Mouse (Mus musculus): ENCODE results near the gene Cryzl1. TPM values are rescaled to one million over a fixed set of nuclear protein-coding genes. Genes with fewer than 3 reads are reported as not detected.

Gene Cryzl1
- polyA plus RNA-seq, 1 experiment from 2014 or later, result 71.2 TPM

DNA sequence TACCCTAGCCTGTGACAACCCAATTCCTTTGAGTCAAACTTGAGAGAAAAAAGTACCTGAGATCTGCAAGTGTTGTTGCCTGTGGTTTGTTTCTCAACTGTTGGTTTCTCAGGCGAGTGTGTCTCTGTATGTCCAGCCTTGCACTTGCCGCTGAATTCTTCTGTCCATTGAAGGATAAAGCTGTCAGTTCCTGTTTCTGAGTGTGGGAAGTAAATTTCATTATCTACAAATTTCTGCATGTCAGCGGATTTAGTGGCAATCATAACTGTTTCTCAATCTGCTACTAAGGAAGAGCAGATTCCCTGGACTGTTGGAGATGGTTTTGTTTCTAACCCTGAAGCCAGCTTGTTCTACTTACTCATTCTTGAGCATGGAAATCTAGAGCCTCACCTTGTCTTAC is 33.0 kb upstream of the Cryzl1 start:
- Histone ChIP-seq H3K36me3 (peaks cover 14% of the 10 kb centered on the region), H3K9me3 (replicated peaks) (no peaks in the 10 kb centered on the region), H3K4me3 (no peak overlapping the region), H3K27ac (replicated peaks) (no peak overlapping the region), H3K4me1 (peaks cover 48% of the 10 kb centered on the region), H3K27me3 (ENCODE audit: low read depth, poor library complexity, severe bottlenecking) (no peaks in the 10 kb centered on the region)
- DNase-seq (ENCODE audit: low spot score), result no peak
- WGBS, result 88% methylated on average over 3 of the region's 3 CpGs

DNA sequence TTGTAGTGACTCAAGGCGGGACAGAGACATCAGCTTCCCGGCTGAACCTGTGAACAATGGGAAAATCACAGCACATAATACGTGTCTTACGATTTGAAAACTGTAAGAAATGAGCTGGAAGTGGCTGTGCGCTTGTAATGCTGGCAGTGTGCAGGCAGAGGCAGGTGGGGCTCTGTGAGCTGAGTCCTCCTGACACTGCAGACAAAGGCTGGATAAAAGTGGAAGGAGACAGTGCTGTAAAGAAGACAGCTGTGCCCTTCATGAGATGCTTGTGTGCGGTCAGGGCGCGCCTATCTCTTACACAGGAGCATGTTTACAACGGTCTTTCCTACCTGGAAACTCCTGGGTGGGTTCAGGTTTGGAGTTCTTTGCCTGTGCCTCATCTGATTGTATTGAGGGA is 32.4 kb upstream of the Cryzl1 start:
- 95% methylated on average over 9 of the region's 9 CpGs for WGBS
- no peak for DNase-seq (ENCODE audit: low spot score)
- Histone ChIP-seq H3K4me1 (peaks cover 42% of the 10 kb centered on the region), H3K27ac (replicated peaks) (no peak overlapping the region), H3K9me3 (replicated peaks) (no peaks in the 10 kb centered on the region), H3K36me3 (peaks cover 20% of the 10 kb centered on the region), H3K27me3 (ENCODE audit: low read depth, poor library complexity, severe bottlenecking) (no peaks in the 10 kb centered on the region), H3K4me3 (no peak overlapping the region)

DNA sequence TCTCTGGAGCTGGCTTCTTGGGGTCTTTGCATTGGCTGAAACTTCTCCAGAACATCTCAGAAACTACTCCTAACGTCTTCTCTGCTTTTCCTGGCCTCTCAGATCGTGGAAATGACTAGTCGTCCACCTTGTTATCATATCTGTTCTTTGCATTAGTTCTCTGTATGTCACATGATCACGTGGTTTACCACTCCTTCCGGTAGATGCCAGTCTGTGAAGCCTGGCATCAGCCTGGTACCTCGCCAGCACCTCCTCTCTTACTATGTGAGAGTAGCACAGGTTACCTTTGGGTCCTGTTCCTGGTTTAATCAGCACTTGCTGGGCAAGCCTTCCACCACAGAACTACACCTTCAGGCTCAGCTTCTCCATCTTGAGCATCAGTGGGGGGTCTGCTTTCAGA is 26.2 kb upstream of the Cryzl1 start:
- Histone ChIP-seq H3K4me1 (peaks cover 6% of the 10 kb centered on the region), H3K36me3 (peaks cover 30% of the 10 kb centered on the region), H3K27me3 (ENCODE audit: low read depth, poor library complexity, severe bottlenecking) (no peaks in the 10 kb centered on the region), H3K9me3 (replicated peaks) (no peaks in the 10 kb centered on the region), H3K4me3 (no peak overlapping the region), H3K27ac (replicated peaks) (no peak overlapping the region)
- DNase-seq (ENCODE audit: low spot score), result no peak
- WGBS, result 92% methylated on average over 6 of the region's 6 CpGs

DNA sequence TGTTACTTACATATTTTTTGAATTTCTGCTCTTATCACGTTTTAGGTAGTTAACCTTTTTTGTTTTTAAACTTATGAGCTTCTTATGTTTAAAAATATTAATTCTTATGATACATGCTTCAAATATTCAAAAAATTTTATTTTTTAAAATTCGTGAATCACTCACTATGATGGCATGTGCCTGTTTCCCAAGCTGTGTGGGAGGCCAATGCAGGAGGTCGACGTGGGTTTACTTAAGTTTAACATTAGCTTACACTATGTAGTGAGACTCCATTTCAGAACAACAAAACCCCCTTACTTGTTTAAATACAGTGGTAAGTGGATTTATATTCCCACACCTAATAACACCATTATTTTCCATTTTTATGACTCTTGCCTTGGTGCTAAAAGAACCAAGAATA is 24.8 kb upstream of the Cryzl1 start:
- WGBS, result 91% methylated on average over 4 of the region's 4 CpGs
- Histone ChIP-seq H3K27me3 (ENCODE audit: low read depth, poor library complexity, severe bottlenecking) (no peaks in the 10 kb centered on the region), H3K27ac (replicated peaks) (no peak overlapping the region), H3K4me1 (peaks cover 6% of the 10 kb centered on the region), H3K36me3 (peaks cover 39% of the 10 kb centered on the region), H3K9me3 (replicated peaks) (no peaks in the 10 kb centered on the region), H3K4me3 (no peak overlapping the region)
- DNase-seq (ENCODE audit: low spot score), result no peak

DNA sequence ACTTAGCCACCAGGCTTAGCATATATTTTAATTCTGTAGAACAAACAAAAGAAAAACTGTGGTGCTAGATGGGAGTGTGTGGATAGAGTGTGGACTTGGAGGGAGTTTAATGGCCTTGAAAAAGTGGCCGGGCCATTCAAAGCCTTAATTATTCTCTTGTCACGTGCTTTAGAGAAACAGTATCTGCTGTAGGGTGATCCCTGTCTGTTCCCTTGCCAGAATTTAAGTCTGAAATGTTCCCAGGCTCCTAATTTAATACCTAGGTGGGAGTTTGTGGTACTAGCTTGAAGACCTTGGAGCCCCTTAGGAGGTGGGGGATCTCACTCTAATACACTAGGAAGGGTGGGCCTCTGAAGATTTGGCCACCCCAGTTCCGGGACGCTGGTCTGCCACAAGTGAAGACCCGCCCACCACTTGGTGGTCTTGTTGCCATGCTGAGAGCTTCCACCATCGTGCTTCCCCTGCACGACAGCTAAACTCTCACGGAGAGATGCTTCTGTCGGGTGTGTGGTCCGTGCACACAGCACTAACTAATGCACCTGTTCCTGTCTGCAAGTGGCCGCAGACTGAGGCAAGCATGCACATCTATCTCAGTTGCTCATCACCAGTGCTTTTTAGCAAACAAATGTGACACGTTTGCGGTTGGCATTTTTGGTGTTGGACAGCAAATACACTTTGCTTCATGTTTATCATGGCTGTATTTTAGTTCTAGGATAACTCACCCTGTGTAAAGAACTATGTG is 23.0 kb upstream of the Cryzl1 start:
- Histone ChIP-seq H3K4me3 (no peak overlapping the region), H3K4me1 (peaks cover 6% of the 10 kb centered on the region), H3K36me3 (peaks cover 42% of the 10 kb centered on the region), H3K27ac (replicated peaks) (no peak overlapping the region), H3K27me3 (ENCODE audit: low read depth, poor library complexity, severe bottlenecking) (no peaks in the 10 kb centered on the region), H3K9me3 (replicated peaks) (no peaks in the 10 kb centered on the region)
- 78% methylated on average over 13 of the region's 13 CpGs for WGBS
- DNase-seq (ENCODE audit: low spot score), result no peak

DNA sequence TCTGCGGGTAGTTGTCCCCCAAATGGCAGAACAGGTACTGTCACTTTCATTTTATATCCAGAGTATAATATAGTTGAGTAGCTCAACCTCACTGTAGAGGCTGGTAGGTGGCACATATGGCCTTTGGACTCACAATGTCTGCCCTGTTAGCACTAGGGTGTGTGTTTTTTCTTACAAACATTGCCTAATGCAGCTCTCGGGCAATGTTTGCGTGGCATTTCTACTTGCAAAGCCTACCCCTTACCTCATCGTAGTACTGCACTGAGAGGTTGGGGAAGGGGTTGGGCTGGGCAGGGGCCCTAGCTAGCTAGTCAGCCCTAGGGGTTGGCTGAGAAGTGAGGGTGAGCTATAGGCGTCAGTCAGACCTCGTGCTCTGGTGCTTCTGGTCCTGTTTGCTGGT is 18.8 kb upstream of the Cryzl1 start:
- no peak overlapping the region for H3K27ac ChIP-seq (replicated peaks)
- peaks cover 6% of the 10 kb centered on the region for H3K4me1 ChIP-seq
- no peak for DNase-seq (ENCODE audit: low spot score)
- no peak overlapping the region for H3K4me3 ChIP-seq
- H3K36me3 ChIP-seq, result peaks cover 34% of the 10 kb centered on the region
- H3K9me3 ChIP-seq (replicated peaks), result no peaks in the 10 kb centered on the region
- H3K27me3 ChIP-seq (ENCODE audit: low read depth, poor library complexity, severe bottlenecking), result no peaks in the 10 kb centered on the region
- 92% methylated on average over 6 of the region's 6 CpGs for WGBS

DNA sequence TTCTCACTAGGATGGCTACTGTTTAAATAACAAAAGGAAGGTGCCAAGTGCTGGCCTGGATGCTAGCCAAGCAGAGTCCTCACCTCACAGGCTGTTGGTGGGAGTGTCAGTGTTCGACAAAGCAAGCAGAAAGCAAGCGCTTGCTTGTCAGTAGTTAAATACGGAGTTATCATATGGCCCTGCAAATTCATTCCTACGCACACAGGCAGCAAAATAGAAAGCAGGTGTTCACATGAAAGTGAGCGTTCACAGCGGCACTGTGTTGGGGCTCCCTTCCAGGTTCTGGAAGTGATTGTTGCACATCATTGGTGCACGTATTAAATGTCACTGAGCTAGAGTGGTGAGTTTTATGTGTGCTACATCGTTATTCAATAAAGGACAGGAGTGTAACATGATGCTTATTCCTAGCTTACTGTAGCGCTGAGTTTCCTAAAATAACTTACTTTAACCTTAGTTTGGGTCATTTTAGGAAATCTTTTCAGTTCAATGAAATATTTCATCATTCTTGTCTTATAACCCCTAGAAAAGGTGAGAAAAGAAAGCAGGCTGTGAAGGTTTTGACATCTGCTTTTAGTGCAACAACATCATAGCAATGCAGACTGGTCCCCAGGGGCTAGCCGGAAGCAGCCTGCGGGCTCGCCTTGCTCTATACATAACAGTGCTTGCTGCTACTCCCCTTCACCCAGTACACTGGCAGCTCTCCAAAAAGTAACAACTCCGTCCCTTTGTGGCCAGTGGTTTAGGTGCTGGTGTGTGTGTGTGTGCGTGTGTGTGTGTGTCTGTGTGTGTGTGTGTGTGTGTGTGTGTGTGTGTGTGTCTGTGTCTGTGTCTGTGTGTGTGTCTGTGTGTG is 17.6 kb upstream of the Cryzl1 start:
- Histone ChIP-seq H3K27me3 (ENCODE audit: low read depth, poor library complexity, severe bottlenecking) (no peaks in the 10 kb centered on the region), H3K4me1 (peaks cover under 1% of the 10 kb centered on the region), H3K36me3 (peaks cover 38% of the 10 kb centered on the region), H3K27ac (replicated peaks) (no peak overlapping the region), H3K9me3 (replicated peaks) (no peaks in the 10 kb centered on the region), H3K4me3 (no peak overlapping the region)
- no peak for DNase-seq (ENCODE audit: low spot score)
- WGBS, result 79% methylated on average over 14 of the region's 14 CpGs

DNA sequence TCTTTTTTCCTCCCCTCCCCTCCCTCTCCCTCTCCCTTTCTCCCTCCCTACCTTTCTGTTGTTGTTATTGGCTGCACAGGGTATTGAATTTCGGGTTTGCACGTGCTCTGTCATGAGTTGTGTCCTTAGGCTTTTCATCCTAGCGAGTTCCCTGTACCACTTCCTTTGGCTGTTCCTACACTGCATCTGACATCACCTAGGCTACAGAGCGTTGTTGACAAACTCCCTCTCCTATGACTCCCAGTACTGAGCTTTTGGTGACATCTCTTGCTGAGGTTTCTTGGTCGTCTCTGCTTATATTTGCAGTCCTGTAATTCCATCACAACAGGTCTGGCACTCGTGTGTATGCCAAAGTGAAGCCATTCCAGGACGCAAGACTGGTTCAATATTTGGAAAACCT is 14.3 kb upstream of the Cryzl1 start:
- 89% methylated on average over 7 of the region's 7 CpGs for WGBS
- Histone ChIP-seq H3K4me1 (peaks cover 23% of the 10 kb centered on the region), H3K9me3 (replicated peaks) (no peaks in the 10 kb centered on the region), H3K27me3 (ENCODE audit: low read depth, poor library complexity, severe bottlenecking) (no peaks in the 10 kb centered on the region), H3K4me3 (no peak overlapping the region), H3K36me3 (peaks cover 31% of the 10 kb centered on the region), H3K27ac (replicated peaks) (no peak overlapping the region)
- DNase-seq (ENCODE audit: low spot score), result no peak

DNA sequence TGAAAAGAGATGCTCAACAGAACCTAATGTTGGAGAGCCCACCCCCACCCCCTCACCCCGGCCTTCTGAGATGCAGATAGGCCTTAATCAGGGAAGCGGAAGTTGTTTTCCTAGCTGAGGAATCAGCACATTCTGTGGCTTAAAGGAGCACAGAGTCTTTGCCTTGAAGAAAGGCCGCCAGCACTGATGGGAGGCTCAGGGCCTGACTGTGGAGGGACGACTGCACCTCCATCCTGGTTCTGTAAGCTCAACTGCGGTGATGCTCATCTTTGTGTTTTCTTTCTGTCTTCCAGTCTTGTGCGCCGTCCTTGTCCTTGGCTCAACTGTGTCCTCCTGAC is 12.1 kb upstream of the Cryzl1 start:
- no peaks in the 10 kb centered on the region for H3K27me3 ChIP-seq (ENCODE audit: low read depth, poor library complexity, severe bottlenecking)
- peaks cover 39% of the 10 kb centered on the region for H3K4me1 ChIP-seq
- no peak overlapping the region for H3K4me3 ChIP-seq
- peak overlapping the region; percentile 46; the same call in 1 of the 2 replicates for H3K27ac ChIP-seq (replicated peaks)
- DNase-seq (ENCODE audit: low spot score), result no peak
- no peaks in the 10 kb centered on the region for H3K9me3 ChIP-seq (replicated peaks)
- 62% methylated on average over 7 of the region's 7 CpGs for WGBS
- H3K36me3 ChIP-seq, result peaks cover 25% of the 10 kb centered on the region

DNA sequence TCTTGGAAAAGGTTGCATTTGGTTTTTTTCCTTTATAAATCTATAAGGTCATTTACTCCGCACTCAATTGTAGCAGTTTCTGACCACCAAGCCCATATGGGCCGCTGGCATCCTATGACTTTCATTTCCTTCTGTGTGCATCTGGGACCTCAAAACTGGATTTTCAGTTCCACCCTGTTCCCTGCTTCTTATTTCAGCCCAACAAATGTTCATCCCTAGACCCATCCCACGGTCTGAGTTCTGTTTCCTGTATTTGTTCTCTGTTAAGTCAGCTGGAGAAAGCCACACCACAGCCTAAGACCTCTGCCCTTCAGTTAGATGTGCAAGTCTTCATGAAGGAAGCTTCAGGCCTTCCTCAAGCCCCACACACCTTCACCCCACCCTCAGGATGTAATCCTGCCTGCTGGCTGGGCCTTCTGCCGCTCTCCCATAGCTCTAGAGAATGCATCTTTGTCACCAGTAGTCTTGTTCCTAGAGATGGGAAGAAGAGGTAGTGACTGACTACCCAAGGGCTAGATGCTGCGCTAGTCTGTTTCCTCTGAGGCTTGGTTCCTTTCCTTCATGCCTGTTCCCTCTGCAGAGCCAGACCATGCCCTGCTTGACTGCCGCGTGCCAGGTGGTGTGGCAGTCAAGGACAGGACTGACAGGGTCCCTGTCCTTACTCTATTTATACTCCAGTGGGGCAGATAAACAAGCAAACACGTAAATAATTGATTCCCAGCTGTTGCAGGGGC is 11.6 kb upstream of the Cryzl1 start:
- Histone ChIP-seq H3K4me1 (peaks cover 44% of the 10 kb centered on the region), H3K9me3 (replicated peaks) (no peaks in the 10 kb centered on the region), H3K4me3 (no peak overlapping the region), H3K27me3 (ENCODE audit: low read depth, poor library complexity, severe bottlenecking) (no peaks in the 10 kb centered on the region), H3K27ac (replicated peaks) (peak overlapping the region; percentile 46; the same call in 1 of the 2 replicates), H3K36me3 (peaks cover 25% of the 10 kb centered on the region)
- WGBS, result 64% methylated on average over 8 of the region's 8 CpGs
- DNase-seq (ENCODE audit: low spot score), result no peak

DNA sequence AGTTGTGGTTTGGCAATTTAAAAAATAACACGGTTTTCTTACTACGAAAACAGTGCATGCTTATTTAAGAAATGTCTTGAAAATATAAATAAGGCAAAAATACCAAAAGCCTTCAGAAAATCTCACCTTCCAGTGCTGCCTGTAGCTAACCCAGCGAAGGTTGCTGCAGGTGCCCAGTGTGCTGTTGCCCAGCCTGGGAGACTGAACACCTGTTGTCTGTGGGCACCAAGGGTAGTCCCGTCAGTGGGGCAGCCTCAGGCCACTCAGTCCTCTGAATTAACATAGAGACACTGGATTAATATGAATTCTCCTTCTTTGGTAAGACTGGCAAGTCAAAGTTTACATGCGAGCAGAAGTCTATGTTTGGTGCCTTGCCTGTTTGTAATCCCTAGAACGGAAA is 9.7 kb upstream of the Cryzl1 start:
- Histone ChIP-seq H3K27ac (replicated peaks) (no peak overlapping the region), H3K9me3 (replicated peaks) (no peaks in the 10 kb centered on the region), H3K4me3 (no peak overlapping the region), H3K36me3 (peaks cover 23% of the 10 kb centered on the region), H3K27me3 (ENCODE audit: low read depth, poor library complexity, severe bottlenecking) (no peaks in the 10 kb centered on the region), H3K4me1 (peaks cover 58% of the 10 kb centered on the region)
- DNase-seq (ENCODE audit: low spot score), result no peak
- WGBS, result 94% methylated on average over 6 of the region's 6 CpGs

DNA sequence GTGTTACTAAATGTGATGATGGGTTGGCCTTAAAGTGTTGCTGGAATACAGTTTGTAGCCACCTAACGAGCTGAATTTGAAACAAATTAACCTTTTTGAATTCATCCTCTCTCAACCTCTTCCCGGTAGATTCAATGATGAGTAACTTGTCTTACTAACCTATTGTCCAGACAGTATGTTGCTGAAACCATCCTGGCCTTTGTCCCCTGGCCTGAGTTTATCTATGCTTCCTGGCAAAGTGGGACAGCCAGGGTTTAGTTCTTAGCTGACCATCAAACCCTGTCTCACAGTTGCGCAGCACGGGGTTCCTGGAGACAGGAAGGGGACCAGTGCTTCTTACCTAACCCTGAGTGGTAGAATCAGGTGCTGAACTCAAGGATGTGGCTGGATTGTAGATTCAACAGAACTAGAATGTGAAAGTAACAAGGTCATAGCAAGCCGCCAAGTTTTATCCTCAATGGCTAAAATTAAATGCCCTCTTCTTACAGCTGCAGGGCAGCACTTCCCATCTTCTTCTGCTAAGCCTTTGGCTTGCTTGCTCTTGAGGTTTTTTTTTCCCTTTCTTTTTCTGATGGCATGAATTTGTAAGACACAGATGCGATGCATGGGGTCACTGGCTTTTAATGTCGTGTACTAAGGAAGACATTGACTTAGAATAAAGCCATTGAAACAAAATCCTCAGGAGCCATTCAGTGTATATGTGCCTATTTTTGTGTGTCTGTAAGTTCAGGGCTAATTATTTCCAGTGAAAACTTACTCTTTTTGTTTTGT is 7.5 kb upstream of the Cryzl1 start:
- H3K36me3 ChIP-seq, result peaks cover 10% of the 10 kb centered on the region
- DNase-seq (ENCODE audit: low spot score), result no peak
- H3K27me3 ChIP-seq (ENCODE audit: low read depth, poor library complexity, severe bottlenecking), result no peaks in the 10 kb centered on the region
- H3K4me3 ChIP-seq, result no peak overlapping the region
- no peak overlapping the region for H3K27ac ChIP-seq (replicated peaks)
- WGBS, result 75% methylated on average over 7 of the region's 7 CpGs
- no peaks in the 10 kb centered on the region for H3K9me3 ChIP-seq (replicated peaks)
- H3K4me1 ChIP-seq, result peaks cover 72% of the 10 kb centered on the region

Data from midbrain, embryonic 10.5 days (tissue).